Mouse (Mus musculus): ENCODE results near the gene Iqgap2. TPM values are rescaled to one million over a fixed set of nuclear protein-coding genes. Genes with fewer than 3 reads are reported as not detected.

Gene Iqgap2
- polyA plus RNA-seq, 1 experiment from 2014 or later = 9.7 TPM

DNA sequence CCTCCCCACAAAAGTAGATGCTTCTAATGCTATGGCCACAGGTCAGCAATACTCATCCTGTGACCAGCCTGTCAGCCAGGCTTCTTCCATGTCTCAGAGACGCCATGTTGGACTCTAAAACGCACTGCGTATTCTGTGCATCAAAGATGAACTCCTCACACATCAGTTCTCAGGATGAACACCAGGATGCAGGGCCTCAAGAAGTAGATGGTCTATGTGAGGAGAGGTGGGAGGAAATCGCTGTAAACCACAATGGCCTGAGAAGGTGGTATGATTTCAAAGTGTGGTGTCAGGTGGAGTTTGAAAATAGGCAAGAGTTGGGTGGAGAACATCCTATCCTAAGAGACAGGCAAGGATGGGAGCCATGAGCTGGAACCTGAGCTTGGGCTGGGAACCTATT lies 1.4 kb upstream of the Iqgap2 start:
- DNase-seq (ENCODE audit: low spot score) = no peak
- H3K36me3 ChIP-seq = no peaks in the 10 kb centered on the region
- H3K27ac ChIP-seq = peak overlapping the region; percentile 96; the same call in 1 of the 2 replicates
- no peaks in the 10 kb centered on the region for H3K27me3 ChIP-seq (ENCODE audit: low read depth, poor library complexity, severe bottlenecking)
- H3K4me1 ChIP-seq = peaks cover 33% of the 10 kb centered on the region
- H3K4me3 ChIP-seq = peak overlapping the region; percentile 85; the same call in 1 of the 2 replicates
- no peaks in the 10 kb centered on the region for H3K9me3 ChIP-seq (replicated peaks)
- 91% methylated on average over 4 of the region's 4 CpGs for WGBS

DNA sequence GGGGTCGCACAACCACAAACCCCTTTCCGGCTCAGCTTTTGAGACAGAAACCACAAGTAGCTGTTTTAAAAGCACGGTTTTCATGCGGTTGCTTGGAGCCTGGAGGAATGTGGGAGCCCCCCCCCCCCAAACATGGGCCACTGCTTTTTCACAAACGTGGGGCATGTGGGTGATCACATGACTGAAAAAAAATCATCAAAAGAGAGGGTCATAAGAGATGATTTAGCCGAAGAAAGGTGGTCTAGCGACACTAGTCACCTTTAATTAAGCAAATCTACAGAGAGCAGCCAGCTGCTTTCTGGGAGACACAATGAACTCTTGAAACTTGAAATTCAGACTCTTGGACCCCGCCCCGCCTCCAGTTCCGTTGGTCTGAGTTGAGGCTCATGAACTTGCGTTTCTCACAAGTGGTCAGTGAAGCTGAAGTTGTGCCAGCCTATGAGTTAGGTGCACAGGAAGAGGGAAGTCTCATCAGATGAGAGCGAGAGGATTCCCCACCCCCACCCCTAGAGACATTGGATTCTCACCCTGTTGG lies 956 bp upstream of the Iqgap2 start:
- Histone ChIP-seq H3K27me3 (ENCODE audit: low read depth, poor library complexity, severe bottlenecking) (no peaks in the 10 kb centered on the region), H3K9me3 (replicated peaks) (no peaks in the 10 kb centered on the region), H3K36me3 (no peaks in the 10 kb centered on the region), H3K4me1 (peaks cover 31% of the 10 kb centered on the region), H3K27ac (peak overlapping the region; percentile 96), H3K4me3 (peak overlapping the region; percentile 85)
- DNase-seq (ENCODE audit: low spot score) = peak; percentile 38
- 25% methylated on average over 12 of the region's 12 CpGs for WGBS

DNA sequence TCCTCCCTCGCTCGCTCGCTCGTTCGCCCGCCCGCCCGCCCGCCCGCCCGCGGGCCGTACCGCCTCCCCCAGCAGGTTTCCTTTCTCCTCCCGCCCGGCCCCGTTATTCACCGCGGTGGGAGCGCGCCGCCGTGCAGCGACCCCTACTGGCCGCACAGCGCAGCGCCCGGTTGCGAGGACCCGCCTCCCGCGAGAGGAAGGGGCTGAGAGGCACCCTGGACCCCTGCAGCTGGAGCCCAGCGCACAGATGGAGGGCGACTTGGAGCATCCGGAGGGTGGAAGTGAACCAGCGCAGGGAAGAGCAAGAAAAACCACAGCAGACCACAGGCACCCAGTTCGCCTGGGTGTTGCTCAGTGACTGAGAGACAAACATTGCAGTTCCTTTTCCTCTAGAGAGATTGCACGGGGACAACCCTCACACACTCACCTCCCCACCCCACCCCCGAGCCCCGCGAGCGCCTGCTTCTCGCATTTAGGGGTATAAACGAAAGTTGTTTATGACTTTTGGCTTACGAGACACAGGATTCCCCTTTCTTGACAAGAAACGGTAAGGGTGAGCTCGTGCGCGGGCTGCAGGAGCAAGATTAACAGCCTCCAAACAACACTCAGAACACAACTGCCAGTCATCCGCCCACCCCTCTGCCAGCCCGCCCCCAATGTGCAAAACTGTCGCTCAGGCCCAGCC lies 346 bp upstream of the Iqgap2 start:
- WGBS = 1% methylated on average over 50 of the region's 52 CpGs
- peak; percentile 95 for DNase-seq (ENCODE audit: low spot score)
- Histone ChIP-seq H3K27ac (peak overlapping the region; percentile 96), H3K4me3 (peak overlapping the region; percentile 85), H3K9me3 (replicated peaks) (no peaks in the 10 kb centered on the region), H3K27me3 (ENCODE audit: low read depth, poor library complexity, severe bottlenecking) (no peaks in the 10 kb centered on the region), H3K36me3 (no peaks in the 10 kb centered on the region; the same call in 1 of the 2 replicates), H3K4me1 (peaks cover 31% of the 10 kb centered on the region)

DNA sequence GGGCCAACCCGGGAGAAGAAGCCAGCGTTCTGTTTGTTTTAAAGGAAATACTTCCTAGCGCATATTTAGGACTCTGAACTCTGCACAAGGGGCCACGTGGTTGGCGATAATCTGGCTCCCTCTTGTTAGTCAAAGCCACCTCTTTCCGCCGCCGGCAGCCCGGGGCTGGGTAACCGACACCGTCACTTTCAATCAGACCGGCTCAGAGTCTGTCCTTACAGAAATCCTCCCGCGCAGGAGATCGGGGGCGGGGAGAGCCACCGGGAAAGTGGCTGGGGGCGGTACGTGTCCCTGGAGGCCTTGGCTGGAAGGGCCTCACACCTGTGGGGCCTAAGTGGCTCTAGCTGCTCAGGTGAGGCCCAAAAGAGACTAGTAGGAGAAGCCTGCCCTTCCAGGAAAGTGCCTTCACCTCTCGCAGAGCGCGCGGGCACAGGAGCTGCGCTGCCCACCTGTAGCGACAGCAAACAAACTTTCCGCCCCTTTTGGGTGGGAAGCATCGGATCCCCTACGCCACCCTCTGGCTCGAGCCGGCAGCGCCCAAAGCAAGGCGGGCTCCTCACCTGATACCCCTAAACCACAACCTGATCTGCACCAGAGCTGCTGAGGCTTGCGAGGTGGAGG lies 761 bp downstream of the Iqgap2 start:
- Histone ChIP-seq H3K9me3 (replicated peaks) (no peaks in the 10 kb centered on the region), H3K27ac (peak overlapping the region; percentile 96), H3K36me3 (no peaks in the 10 kb centered on the region; the same call in 1 of the 2 replicates), H3K4me3 (peak overlapping the region; percentile 85), H3K4me1 (peaks cover 31% of the 10 kb centered on the region), H3K27me3 (ENCODE audit: low read depth, poor library complexity, severe bottlenecking) (no peaks in the 10 kb centered on the region)
- WGBS = 1% methylated on average over 33 of the region's 33 CpGs
- peak; percentile 82 for DNase-seq (ENCODE audit: low spot score)

DNA sequence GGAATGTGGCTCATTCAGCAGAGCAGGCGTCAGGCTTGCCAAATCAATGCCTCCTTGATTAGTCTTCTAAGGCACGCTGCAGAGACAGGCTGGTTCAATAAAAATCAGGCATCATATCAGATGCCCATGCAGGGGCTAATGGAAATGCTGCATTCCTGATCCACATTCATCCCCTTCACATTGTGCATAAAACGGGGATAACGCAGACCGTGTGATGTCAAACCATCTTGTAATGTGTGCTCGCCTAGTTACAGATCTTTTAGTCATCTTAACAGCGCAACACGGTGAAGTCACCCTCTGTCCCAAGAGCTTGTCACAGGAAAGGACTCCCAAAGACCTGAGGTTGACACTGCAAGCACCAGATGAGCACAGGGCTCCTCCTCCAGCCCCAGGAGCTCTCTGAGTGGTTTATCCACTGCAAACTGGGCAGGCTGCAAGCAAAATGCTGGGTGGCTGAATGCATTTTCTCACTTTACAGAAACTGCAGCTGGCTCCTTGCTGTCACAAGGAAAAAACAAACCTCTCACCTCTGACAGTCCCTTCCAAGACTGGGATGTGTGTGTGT lies 1.7 kb downstream of the Iqgap2 start:
- DNase-seq (ENCODE audit: low spot score) = no peak
- Histone ChIP-seq H3K4me1 (peaks cover 31% of the 10 kb centered on the region), H3K4me3 (peak overlapping the region; percentile 85), H3K27ac (no peak overlapping the region), H3K27me3 (ENCODE audit: low read depth, poor library complexity, severe bottlenecking) (no peaks in the 10 kb centered on the region), H3K36me3 (no peaks in the 10 kb centered on the region; the same call in 1 of the 2 replicates), H3K9me3 (replicated peaks) (no peaks in the 10 kb centered on the region)
- WGBS = 36% methylated on average over 8 of the region's 8 CpGs

DNA sequence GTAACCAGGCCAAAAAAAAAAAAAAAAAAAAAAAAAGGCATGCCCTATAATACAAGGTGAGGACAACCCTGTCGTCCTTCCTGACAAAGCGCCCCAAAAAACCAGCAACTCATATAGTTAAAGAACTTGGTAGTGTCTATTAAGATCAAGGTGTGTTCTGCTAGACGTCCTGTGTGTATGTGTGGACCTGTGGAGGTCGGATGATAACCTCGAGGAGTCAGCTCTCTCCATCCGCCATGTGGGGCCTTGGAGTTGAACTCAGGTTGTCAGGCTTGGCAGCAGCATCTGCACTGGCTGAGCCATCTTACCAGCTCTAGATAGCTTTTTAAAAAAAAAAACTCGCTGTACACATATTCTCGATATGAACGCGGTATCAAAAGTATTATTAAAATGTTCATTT lies 2.4 kb downstream of the Iqgap2 start:
- no peaks in the 10 kb centered on the region for H3K9me3 ChIP-seq (replicated peaks)
- no peaks in the 10 kb centered on the region for H3K27me3 ChIP-seq (ENCODE audit: low read depth, poor library complexity, severe bottlenecking)
- no peaks in the 10 kb centered on the region; the same call in 1 of the 2 replicates for H3K36me3 ChIP-seq
- H3K4me1 ChIP-seq = peaks cover 31% of the 10 kb centered on the region
- no peak overlapping the region for H3K27ac ChIP-seq
- no peak overlapping the region for H3K4me3 ChIP-seq
- DNase-seq (ENCODE audit: low spot score) = no peak
- WGBS = 90% methylated on average over 10 of the region's 10 CpGs

DNA sequence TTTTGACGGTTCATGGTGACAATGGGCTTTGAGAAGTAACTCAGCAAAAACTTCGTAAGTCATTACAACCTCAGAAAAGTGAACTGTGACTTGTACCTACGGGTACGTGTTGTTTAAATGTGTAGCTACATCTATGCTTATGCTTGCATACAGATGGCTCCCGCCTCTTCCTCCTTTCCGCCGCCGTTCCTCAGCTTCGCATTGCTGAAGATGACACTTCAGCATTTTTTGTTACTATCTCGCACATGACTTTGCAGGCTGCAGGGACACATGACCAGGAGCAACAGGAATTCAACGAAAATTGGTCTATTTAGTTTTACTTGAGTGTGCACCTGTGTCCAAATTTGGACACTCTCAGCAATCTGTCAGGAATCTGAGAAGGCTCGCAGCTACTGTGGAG lies 3.1 kb downstream of the Iqgap2 start:
- H3K4me1 ChIP-seq = peaks cover 31% of the 10 kb centered on the region
- 94% methylated on average over 12 of the region's 12 CpGs for WGBS

DNA sequence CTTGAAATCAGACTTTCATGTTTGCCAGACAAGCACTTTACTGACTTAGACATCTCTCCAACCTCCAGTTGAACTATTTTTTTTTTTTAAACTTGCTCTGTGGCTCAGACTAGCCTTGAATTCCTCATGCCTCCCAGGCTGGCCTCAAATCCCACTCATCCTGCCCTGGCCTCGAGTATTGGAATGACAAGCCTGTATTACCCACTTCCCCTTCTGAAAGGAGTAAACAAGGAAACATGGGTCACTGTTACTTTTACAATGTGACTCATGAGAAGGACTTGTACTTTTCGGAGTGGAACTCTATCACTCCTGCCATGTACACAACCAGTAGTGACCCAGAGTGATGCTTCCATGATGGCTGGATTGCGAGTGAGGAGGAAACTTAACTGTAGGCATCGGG lies 3.6 kb downstream of the Iqgap2 start:
- Histone ChIP-seq H3K27me3 (ENCODE audit: low read depth, poor library complexity, severe bottlenecking) (no peaks in the 10 kb centered on the region), H3K36me3 (no peaks in the 10 kb centered on the region; the same call in 1 of the 2 replicates), H3K4me3 (no peak overlapping the region), H3K27ac (no peak overlapping the region), H3K4me1 (peaks cover 31% of the 10 kb centered on the region), H3K9me3 (replicated peaks) (no peaks in the 10 kb centered on the region)
- no peak for DNase-seq (ENCODE audit: low spot score)
- WGBS = 82% methylated on average over 4 of the region's 4 CpGs

More for the DNA sequence above, 3.1 kb downstream of the Iqgap2 start:
- H3K27ac ChIP-seq = no peak overlapping the region
- no peak overlapping the region for H3K4me3 ChIP-seq
- no peak for DNase-seq (ENCODE audit: low spot score)
- H3K36me3 ChIP-seq = no peaks in the 10 kb centered on the region; the same call in 1 of the 2 replicates
- no peaks in the 10 kb centered on the region for H3K9me3 ChIP-seq (replicated peaks)
- H3K27me3 ChIP-seq (ENCODE audit: low read depth, poor library complexity, severe bottlenecking) = no peaks in the 10 kb centered on the region

DNA sequence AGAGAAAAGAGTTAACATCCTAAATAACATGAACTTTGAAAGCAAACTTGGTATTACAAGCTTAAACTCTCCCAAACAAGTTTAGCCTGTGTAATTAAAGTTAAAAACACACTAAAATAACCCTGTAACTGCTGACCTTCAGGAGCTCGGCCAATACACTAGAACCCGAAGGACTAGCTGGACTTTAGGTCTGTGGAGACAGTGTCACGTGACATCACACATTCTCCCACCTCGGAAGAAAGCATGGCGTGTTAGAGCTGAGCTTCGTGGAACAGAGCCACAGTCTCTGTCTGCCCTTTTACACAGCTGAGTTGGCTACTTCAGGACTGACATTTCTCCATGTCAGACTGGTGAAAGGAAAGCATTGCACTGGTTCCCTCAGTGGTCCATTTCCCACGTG lies 4.3 kb downstream of the Iqgap2 start:
- 88% methylated on average over 7 of the region's 7 CpGs for WGBS
- peaks cover 31% of the 10 kb centered on the region for H3K4me1 ChIP-seq

DNA sequence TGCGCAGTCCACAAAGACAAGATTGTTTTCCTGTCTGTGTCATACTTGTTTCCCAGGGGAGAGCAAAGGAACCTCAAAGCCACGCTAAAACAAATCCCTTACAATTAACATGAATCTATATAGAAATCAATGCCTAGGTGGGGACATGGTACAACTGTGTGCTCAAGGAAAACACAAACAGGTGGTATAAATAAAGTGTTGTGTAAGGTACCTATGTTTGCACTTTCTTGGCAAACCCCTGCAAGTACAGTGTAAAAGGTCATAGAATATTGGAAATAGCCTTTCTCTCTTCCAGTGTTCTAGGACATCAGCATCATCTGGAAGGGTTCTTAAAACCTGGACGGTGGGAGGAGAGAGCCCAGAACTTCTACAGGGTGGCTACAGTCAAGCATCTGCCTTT lies 7.3 kb downstream of the Iqgap2 start:
- Histone ChIP-seq H3K36me3 (no peaks in the 10 kb centered on the region; the same call in 1 of the 2 replicates), H3K4me1 (peaks cover 16% of the 10 kb centered on the region), H3K4me3 (no peak overlapping the region), H3K9me3 (replicated peaks) (no peaks in the 10 kb centered on the region), H3K27ac (no peak overlapping the region), H3K27me3 (ENCODE audit: low read depth, poor library complexity, severe bottlenecking) (no peaks in the 10 kb centered on the region)
- WGBS = 94% methylated on average over 3 of the region's 3 CpGs
- no peak for DNase-seq (ENCODE audit: low spot score)

More for the DNA sequence above, 4.3 kb downstream of the Iqgap2 start:
- no peak for DNase-seq (ENCODE audit: low spot score)
- Histone ChIP-seq H3K36me3 (no peaks in the 10 kb centered on the region; the same call in 1 of the 2 replicates), H3K4me3 (no peak overlapping the region), H3K27me3 (ENCODE audit: low read depth, poor library complexity, severe bottlenecking) (no peaks in the 10 kb centered on the region), H3K9me3 (replicated peaks) (no peaks in the 10 kb centered on the region), H3K27ac (no peak overlapping the region; the same call in 1 of the 2 replicates)

DNA sequence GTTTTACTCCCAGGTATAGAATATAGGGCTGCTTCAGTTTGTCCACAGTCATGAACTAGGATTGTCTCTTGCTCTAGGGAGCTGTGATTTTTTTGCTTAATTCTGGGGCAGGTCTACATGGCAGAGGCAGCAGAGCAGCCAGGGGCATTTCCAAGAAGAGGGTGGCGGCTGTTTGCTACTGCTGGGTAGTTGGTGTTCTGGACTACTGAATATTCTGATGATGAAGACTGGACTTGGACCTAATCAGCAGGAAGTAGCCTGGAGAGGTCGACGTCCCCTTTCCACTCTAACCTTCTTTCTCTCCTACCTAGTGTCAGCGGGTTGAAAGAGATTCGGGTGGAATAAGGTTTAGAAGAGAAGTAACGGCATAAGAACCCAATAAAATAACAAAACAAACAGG lies 9.7 kb downstream of the Iqgap2 start:
- DNase-seq (ENCODE audit: low spot score) = no peak
- Histone ChIP-seq H3K27me3 (ENCODE audit: low read depth, poor library complexity, severe bottlenecking) (no peaks in the 10 kb centered on the region), H3K36me3 (no peaks in the 10 kb centered on the region; the same call in 1 of the 2 replicates), H3K27ac (no peak overlapping the region), H3K4me1 (peaks cover 16% of the 10 kb centered on the region), H3K9me3 (replicated peaks) (no peaks in the 10 kb centered on the region), H3K4me3 (no peak overlapping the region)
- WGBS = 88% methylated on average over 6 of the region's 6 CpGs

DNA sequence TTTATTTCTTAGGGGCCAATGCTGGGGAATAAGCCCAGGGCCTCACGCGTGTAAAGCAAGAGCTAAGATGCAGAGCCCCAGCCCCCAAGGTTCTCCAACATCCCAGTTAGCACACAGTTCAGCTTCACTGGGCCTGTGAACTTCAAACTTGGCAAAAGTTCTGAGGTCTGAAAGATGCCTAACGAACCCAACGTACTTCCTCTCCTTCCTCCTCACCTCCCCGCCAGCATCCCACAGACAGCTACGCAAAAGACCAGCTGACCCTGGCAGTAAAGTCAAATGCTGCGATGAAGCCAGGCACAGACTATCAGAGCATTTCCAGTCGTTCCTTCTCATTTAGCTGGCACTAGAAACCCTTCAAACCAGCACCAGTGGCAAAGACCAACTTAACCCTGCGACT lies 10.3 kb downstream of the Iqgap2 start:
- Histone ChIP-seq H3K27ac (no peak overlapping the region), H3K4me1 (peaks cover 16% of the 10 kb centered on the region), H3K4me3 (no peak overlapping the region), H3K9me3 (replicated peaks) (no peaks in the 10 kb centered on the region), H3K36me3 (no peaks in the 10 kb centered on the region), H3K27me3 (ENCODE audit: low read depth, poor library complexity, severe bottlenecking) (no peaks in the 10 kb centered on the region)
- no peak for DNase-seq (ENCODE audit: low spot score)
- WGBS = 87% methylated on average over 9 of the region's 9 CpGs

DNA sequence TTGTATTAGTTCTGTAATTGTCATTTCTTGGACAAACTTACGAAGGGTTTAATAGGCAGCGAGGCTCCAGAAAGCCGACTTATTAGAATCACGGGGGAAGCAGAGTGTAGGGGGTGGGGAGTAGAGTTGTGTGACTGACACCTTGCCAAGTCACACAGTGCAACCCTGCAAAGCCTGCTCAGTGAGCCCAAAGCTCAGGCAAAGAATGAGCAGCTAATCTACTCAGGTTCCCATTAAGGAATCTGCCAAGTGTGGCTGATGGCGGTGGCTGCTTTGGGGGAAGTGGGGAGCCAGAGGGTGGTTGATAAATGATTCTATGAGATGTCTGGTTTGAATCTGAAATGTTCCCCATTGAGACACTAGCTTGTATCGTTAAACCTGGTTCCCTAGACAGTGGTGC lies 11.1 kb downstream of the Iqgap2 start:
- no peak for DNase-seq (ENCODE audit: low spot score)
- Histone ChIP-seq H3K27ac (no peak overlapping the region), H3K36me3 (no peaks in the 10 kb centered on the region), H3K4me3 (no peak overlapping the region), H3K27me3 (ENCODE audit: low read depth, poor library complexity, severe bottlenecking) (no peaks in the 10 kb centered on the region), H3K4me1 (peaks cover 16% of the 10 kb centered on the region), H3K9me3 (replicated peaks) (no peaks in the 10 kb centered on the region)
- 84% methylated on average over 6 of the region's 6 CpGs for WGBS
